9 mouse cellular contexts compared by ENCODE assay signal in genomic region chr3:79518761-79519527, GRCm38 (mm10). TPM values are rescaled to one million over a fixed set of nuclear protein-coding genes. Genes with fewer than 3 reads are reported as not detected.
A peak's percentile ranks its signal among the peaks of the same experiment; 100 is the strongest.
DNase-seq lines count a peak whose midpoint lies in the region; ATAC-seq lines count a peak whose summit lies in the region.
"Had no signal": no experiment of that assay in that cellular context is flagged by ENCODE, and none has a peak within 500 bp of the region (broad histone marks: within the 10 kb centered on the region; RNA-seq: fewer than 3 reads in every experiment).

No protein-coding gene starts in this region.

- peak; percentile 44 for DNase-seq in adrenal gland, postnatal 25 days
- DNase-seq in embryo, embryonic 10 days (ENCODE audit: low spot score): peak; percentile 78
- DNase-seq in heart, adult 11 months: peak; percentile 98
- no peak for DNase-seq in frontal cortex, postnatal 25 days (ENCODE audit: low spot score in 2 of 2)
- no peak for DNase-seq in spleen, postnatal 14 days (ENCODE audit: low spot score in 2 of 2)

- H3K36me3 ChIP-seq in intestine, embryonic 15.5 days: no peaks in the 10 kb centered on the region
- peaks cover 6% of the 10 kb centered on the region; the same call in 1 of the 2 replicates for H3K36me3 ChIP-seq in liver, embryonic 16.5 days (ENCODE audit: control insufficient read depth, insufficient read depth)
- peaks cover 12% of the 10 kb centered on the region; the same call in 1 of the 2 replicates for H3K36me3 ChIP-seq in neural tube, embryonic 13.5 days
- H3K36me3 ChIP-seq: limb, embryonic 12.5 days had no signal

- peak overlapping the region; percentile 4; the same call in 1 of the 2 replicates for H3K4me2 ChIP-seq in intestine, embryonic 15.5 days (replicated peaks)
- H3K4me2 ChIP-seq in liver, embryonic 16.5 days (ENCODE audit: low read depth, low read length): 0 out of 2 replicates have a peak overlapping the region, but pooled peaks have one; percentile 8
- no peak overlapping the region for H3K4me2 ChIP-seq in neural tube, embryonic 13.5 days
- H3K4me2 ChIP-seq: limb, embryonic 12.5 days had no signal

- no peaks in the 10 kb centered on the region for H3K9me3 ChIP-seq in intestine, embryonic 15.5 days
- no peaks in the 10 kb centered on the region for H3K9me3 ChIP-seq in liver, embryonic 16.5 days (replicated peaks; ENCODE audit: control insufficient read depth, low read length)
- H3K9me3 ChIP-seq in neural tube, embryonic 13.5 days: no peaks in the 10 kb centered on the region
- H3K9me3 ChIP-seq: limb, embryonic 12.5 days had no signal

- no peak overlapping the region for H3K9ac ChIP-seq in intestine, embryonic 15.5 days
- H3K9ac ChIP-seq in liver, embryonic 16.5 days (ENCODE audit: low read depth, low read length): no peak overlapping the region
- H3K9ac ChIP-seq in neural tube, embryonic 13.5 days: no peak overlapping the region
- H3K9ac ChIP-seq: limb, embryonic 12.5 days had no signal

- H3K27me3 ChIP-seq in intestine, embryonic 15.5 days (replicated peaks): no peaks in the 10 kb centered on the region
- H3K27me3 ChIP-seq in liver, embryonic 16.5 days (ENCODE audit: control insufficient read depth, insufficient read depth, low read depth, low read length): no peaks in the 10 kb centered on the region
- no peaks in the 10 kb centered on the region for H3K27me3 ChIP-seq in neural tube, embryonic 13.5 days
- H3K27me3 ChIP-seq: limb, embryonic 12.5 days had no signal

- H3K4me1 ChIP-seq in intestine, embryonic 15.5 days (replicated peaks): peaks cover 17% of the 10 kb centered on the region
- peaks cover 15% of the 10 kb centered on the region for H3K4me1 ChIP-seq in liver, embryonic 16.5 days (ENCODE audit: control insufficient read depth, low read depth, low read length)
- H3K4me1 ChIP-seq in neural tube, embryonic 13.5 days (replicated peaks): peaks cover 28% of the 10 kb centered on the region

- WGBS in intestine, embryonic 15.5 days: 22% methylated on average over 13 of the region's 13 CpGs
- 27% methylated on average over 13 of the region's 13 CpGs for WGBS in liver, embryonic 16.5 days (ENCODE audit: insufficient replicate concordance)
- 49% methylated on average over 13 of the region's 13 CpGs for WGBS in neural tube, embryonic 13.5 days

- 0 out of 2 replicates have a peak overlapping the region, but pooled peaks have one; percentile 7 for H3K27ac ChIP-seq in intestine, embryonic 15.5 days
- no peak overlapping the region for H3K27ac ChIP-seq in liver, embryonic 16.5 days (ENCODE audit: low read length)
- peak overlapping the region; percentile 62 for H3K27ac ChIP-seq in neural tube, embryonic 13.5 days (replicated peaks)
- H3K27ac ChIP-seq: limb, embryonic 12.5 days had no signal

- no peak overlapping the region for H3K4me3 ChIP-seq in intestine, embryonic 15.5 days (replicated peaks)
- no peak overlapping the region for H3K4me3 ChIP-seq in liver, embryonic 16.5 days (ENCODE audit: low read depth, low read length)
- H3K4me3 ChIP-seq in neural tube, embryonic 13.5 days: no peak overlapping the region
- H3K4me3 ChIP-seq: limb, embryonic 12.5 days had no signal

- ATAC-seq in intestine, embryonic 15.5 days: peak; percentile 69
- ATAC-seq in liver, embryonic 16.5 days (ENCODE audit: low read depth): peak; percentile 52
- peak; percentile 41; the same call in 1 of the 2 replicates for ATAC-seq in neural tube, embryonic 13.5 days (ENCODE audit: low read depth)

RNA-seq across cellular contexts. Expression of gene Fnip2, which starts 48.7 kb away (rescaled TPM):
- total RNA-seq in adrenal gland, postnatal 25 days (2021): 7.7 and 8.6 TPM in 2 replicates
- polyA plus RNA-seq in intestine, embryonic 15.5 days (2015; fragmentation: Nextera tagmentation; extraction: Ambion mirVana): 3.3 and 3.9 TPM in 2 replicates
- polyA plus RNA-seq in liver, embryonic 16.5 days (2015; fragmentation: Nextera tagmentation; extraction: Ambion mirVana): 3.2 and 3.5 TPM in 2 replicates
- 5.9 and 7.0 TPM in 2 replicates for polyA plus RNA-seq in neural tube, embryonic 13.5 days (2015; fragmentation: Nextera tagmentation; extraction: Ambion mirVana)

Comparison
In these comparisons a context has a peak if more than half of its experiments do, and no peak if none do; other contexts are left out.
1. DNase-seq: peak in adrenal gland, postnatal 25 days (single experiment), embryo, embryonic 10 days (single experiment) and heart, adult 11 months (single experiment); none in frontal cortex, postnatal 25 days (0 of 2) and spleen, postnatal 14 days (0 of 2).
2. Peak in every context shown above with its lines, with median percentiles within 50 percentile points of each other: ATAC-seq.